Mouse (Mus musculus) ES-Bruce4 (cell line): Measurements from ENCODE around the gene Cdh23.

Experiments
- CTCF ChIP-seq: IDR thresholded peaks from one replicate; pipeline ENCODE4 v1.8.1; 2011; ENCODE audit warnings: low read depth, low read length
- EP300 ChIP-seq: IDR thresholded peaks from 2 replicates; pipeline ENCODE4 v1.6.1; 2011; ENCODE audit warnings: low read depth, low read length; ENCODE audit not compliant: insufficient read depth
- POLR2A ChIP-seq: IDR thresholded peaks from one replicate; pipeline ENCODE4 v1.8.1; 2011; ENCODE audit warnings: low read length; ENCODE audit not compliant: insufficient read depth

- TF ChIP-seq CTCF (no peak), POLR2A (no peak), EP300 (no peak)
Observed at GRCm38 (mm10) chr10:60685764-60686640, 10.3 kb downstream of the Cdh23 start.
